Mouse (Mus musculus) kidney, postnatal 10 days (tissue): Measurements from ENCODE around the gene Ppp2r2c.
A peak's percentile ranks its signal among the peaks of the same experiment; 100 is the strongest.

Experiments used
- DNase-seq: peaks from one replicate; pipeline ENCODE4 v3.0.0; 2021; ENCODE audit warnings: mixed read lengths

The Ppp2r2c gene

DNA sequence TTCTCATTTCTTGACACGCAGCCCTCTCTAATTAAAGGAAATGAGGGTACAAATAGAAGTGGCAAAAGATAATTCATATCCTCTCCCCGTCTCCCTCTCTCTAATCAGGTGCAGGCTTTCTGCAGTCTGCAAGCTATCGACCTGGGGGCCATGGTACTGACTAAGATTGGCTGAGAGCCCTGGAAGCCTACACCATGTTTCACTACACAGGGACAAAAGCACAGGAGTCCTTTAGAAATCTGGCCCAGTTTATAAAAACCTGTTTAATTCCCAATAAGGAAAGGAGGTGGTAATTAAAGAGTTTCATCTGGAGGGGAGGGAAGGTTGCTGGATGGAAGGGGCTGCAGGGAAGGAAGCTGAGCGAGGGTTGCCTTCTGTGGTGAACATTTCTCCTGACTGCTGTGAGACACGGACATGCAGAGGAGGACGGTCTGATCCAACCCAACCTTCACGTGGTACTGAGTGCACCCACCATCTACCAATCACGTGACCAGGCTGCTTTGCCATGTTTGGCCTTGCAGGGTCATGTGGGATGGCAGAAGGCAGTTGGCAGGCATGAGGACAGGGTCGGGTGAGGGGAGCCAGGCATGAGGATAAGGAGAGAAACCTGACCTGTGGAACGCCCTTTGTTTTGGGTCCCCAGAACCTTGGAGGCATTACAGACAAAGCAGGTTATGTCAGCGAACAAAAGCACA lies 30.2 kb downstream of the Ppp2r2c start:
- no peak for DNase-seq

DNA sequence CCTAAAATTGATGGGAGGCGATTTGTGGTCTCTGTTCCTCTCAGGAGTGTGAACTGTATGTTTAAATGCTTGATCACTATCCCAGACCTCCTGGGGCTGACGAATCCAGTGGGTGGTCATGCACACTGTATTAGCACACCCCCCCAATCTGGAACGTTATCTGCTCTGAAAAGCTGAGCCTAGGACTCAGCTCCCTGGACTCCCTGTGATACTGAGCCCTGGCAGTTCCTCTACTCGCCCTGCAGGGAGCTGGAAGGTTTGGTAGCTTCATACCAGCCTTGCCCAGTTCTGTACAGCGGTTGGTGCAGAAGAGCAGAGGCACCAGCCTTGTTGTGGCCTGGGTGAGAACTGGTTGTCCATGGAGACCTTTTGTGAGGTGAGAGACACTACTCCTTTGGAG lies 31.1 kb downstream of the Ppp2r2c start:
- DNase-seq = no peak

DNA sequence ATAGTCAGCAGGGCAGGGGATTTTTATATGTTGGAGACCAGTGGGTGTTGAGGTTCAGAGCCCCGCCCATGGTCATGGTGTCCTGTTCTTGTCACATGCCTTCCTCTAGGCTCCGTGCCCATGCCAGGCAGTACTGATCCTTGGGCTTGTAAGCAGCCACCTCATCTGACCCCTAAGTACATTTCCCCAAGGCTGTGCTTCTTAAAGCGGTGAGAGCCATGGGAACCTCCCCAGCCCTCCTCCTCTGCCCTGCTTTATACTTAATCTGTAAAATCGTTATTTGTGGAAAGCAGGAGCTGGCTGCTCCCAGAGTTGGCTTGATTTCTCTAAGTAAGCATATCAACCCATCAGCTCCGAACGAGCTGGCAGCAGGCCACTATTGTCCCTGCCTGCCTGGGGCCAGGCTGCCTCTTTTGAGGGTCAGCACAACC lies 31.9 kb downstream of the Ppp2r2c start:
- DNase-seq = peak; percentile 52

DNA sequence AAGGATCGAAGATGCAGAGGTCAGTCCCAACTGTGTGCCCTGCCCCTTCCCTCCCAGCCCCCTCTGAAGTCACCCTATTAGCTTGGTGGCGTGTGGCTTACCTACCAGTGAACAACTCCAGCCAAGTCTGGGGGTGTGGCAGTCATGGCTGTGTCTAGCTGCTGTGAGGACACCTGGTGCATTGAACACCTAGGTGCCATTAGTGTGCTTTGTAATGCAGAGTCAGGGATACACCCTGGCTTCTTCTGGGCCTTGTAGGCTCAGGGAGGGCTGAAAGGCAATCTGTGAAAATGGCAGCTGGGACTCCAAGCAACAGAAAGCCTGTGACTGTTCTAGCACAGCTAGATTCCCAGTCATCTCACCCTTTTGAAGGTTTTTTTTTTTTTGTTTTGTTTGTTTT lies 34.5 kb downstream of the Ppp2r2c start:
- DNase-seq = no peak

DNA sequence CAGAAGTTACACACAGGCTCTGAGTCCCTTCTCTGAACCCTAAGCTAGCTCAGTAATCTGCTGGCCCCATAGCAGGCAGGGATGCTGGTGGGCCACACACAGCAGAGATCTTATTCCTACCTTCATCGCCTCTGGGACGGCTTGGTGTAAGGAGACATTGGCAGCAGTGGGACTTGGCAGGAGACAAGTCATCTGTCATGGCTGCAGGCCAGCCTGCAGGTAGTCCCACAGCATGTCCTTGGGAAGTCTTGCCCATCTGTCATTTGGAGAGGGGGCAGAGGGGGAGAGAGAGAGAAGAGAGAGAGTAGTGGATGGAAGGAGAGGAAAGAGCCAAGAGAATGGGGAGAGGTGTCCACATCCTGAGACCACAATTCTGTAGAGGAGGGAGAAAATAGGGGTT lies 35.8 kb downstream of the Ppp2r2c start:
- no peak for DNase-seq

DNA sequence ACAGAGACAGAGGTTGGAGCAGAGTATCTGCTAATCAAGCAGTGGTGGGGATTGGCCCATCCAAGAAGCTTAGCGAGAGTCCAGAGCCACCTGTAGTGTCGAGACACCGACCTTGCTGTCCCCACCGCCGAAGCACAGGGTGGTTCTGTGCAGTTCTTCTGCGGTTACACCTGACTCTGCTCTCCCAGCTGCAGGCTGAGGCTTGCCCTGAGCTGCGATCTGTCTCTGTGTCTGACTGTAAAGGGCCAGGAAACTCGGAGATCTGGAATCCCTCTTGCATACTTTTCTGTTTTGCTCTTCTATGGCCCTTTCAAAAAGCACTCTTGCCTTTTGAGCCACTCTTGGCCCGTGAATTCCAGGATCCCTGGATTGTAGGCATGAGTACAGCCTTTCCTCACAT lies 36.4 kb downstream of the Ppp2r2c start:
- no peak for DNase-seq

DNA sequence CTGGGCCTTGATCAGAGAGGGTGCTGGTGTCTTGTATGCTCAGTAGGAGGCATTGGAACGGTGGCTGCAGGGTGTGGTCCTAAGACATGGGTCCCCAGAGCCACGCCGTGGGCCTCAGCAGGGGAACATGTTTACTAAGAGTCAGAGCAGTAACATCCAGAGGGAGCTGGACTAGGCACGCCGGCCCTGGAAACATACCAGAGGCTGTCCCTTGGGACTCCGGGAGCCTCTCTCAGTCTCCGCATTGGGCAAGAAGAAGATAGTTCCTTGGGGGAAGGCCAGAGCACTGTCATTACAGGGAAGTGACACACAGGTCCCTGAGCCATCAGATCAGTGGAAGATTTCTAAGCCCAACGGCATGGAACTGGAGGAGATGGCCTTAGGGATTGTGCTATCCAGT lies 36.9 kb downstream of the Ppp2r2c start:
- peak; percentile 37 for DNase-seq

DNA sequence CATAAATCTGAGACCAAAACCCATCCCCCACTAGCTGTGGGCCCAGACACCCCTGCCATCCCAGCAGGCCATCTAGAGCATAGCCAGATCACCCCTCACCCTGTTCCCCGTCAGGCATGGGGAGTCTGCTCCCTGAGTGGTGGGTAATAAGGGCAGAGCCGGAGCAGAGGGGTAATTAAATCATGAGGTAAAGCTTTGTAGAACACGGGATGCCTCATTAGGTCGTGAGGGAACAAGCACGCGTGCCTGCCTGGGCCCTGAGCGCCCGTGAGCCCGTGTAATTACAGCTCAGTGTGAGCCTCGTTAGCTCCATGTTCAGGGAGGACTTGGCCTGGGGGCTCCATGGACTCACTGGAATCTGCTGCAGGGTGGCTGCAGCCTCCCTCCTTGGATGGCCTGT lies 39.4 kb downstream of the Ppp2r2c start:
- DNase-seq = no peak

DNA sequence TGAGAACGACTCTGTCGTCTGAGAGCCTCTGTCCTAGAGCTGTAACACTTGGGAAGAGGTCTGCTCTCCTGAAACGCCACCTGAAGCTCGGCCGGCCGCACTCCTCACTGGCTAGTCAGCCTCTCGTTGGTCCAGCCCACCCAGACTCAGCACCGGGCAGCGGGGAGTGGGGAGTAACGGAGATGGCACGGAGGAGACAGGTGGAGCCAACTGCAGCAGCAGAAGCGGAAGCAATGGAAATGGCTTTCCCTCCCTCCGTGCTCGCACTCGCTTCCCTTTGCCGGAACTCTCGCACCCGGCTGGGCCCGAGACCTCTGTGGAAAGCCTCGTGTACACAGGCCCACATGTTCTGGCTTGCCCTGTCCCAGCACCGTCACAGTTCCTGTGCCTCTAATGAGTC lies 41.2 kb downstream of the Ppp2r2c start:
- no peak for DNase-seq

DNA sequence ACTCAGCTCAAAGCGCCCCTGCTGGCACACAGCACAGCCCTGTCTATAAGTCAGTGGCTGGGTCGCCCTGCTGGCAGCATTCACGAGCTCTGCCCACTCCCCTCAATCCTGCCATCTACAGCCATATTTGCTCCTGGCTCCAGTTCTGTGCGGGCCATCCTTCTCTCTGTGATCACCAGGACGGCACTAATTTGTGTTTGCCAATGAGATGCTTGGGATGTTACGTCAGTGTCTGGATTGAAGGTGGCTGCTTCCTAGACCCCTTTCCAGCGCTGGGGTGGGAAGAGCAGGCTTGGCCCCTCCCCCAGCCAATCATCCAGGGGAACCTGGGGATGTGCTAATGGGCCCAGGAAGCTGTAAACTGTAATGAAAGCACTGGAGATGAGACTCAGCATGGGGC lies 42.7 kb downstream of the Ppp2r2c start:
- no peak for DNase-seq

DNA sequence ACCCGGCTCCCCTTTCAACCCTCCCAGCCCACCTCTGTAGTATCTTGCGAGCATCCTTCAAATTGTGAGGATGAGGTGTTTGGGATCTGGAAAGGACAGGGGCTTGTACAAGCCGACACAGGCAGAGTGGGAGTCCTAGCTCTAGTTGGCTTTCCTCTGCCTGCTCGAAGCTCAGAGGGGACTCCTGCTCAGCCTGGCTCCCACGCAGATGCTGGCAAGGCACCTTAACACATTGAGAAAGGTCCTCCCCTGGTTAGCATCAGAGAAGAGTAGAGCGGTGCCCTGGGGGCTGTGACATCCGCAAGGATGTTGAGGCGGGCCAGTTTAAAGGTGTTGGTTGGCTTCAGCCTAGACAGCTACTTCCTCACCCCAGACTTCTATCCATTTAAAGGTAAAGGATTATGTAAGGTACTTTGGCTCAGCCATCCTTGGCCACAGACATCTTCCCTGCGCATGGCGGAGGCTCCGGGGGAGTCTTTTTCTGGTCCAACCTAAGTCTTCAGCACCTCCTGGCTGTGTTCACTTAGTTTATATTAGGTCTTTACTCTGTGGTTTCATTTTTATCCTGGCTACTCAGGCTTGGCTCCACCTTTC lies 43.5 kb downstream of the Ppp2r2c start:
- no peak for DNase-seq

DNA sequence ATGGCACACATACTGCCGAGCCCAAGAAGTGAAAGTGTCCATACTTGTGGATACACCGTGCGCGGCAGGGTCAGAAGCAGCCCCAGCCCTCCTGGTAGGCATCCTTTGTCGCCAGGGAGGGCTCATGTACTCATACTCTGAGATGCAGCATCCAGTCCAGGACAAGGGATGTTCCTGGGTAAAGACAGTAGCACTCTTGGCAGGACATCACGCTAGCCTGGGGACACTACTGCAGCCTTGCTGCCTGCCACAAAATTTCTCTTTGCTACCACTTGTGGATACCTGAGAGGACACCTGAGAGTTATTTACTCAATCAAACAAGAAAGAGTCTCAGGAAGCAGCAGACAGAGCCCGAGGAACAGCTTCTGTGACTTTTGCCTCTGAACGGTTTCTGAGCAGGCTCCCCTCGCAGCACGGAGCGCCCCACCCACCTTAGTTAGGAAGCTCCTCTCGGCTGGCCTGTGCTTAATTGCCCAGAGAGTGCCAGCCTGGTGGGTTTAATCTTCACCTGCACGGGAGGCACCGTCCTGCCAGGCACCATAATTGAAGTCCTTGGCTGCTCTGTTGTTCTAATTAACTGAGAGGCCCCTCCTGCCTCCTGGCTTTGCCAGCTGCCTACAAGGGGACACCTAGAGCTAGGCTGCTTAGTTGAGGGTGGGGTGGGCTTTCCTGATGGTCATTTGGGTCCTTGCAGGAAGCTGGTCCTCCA lies 44.4 kb downstream of the Ppp2r2c start:
- no peak for DNase-seq

DNA sequence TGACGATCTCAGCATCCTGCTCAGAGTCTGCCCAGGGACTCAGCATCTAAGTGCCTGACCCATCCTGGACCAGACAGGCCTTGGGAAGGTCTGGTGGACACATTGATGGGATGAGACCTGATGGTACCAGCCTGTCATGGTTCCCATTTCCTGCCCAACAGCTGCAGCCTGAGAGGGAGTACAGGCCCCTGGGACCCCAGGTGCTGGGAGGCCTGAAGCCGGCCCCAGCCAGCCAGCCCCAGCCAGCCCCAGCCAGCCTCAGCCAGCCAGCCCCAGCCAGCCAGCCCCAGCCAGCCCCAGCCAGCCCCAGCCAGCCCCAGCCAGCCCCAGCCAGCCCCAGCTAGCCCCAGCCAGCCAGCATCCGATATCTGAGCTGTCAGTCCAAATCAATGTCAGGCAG lies 46.9 kb downstream of the Ppp2r2c start:
- DNase-seq = no peak

DNA sequence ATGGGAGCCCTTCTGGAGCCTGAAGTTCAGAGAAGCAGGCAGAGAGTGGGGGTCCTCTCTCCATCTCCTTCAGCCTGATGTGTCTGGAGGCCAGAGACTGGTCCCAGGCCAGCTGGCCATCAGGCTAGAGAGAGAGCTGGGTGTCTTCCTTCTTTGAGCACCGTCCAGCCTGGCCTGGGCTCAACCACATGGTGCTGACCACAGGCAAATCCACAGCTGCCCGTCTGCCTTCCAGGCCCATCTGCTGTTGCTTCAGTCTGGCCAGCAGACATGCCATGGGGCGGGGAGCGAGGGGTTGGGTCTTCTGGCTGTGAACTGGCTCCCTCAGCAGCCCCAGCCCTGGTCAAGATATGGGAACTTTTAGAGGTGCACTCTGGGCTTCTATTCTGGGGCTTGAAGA lies 48.3 kb downstream of the Ppp2r2c start:
- no peak for DNase-seq

DNA sequence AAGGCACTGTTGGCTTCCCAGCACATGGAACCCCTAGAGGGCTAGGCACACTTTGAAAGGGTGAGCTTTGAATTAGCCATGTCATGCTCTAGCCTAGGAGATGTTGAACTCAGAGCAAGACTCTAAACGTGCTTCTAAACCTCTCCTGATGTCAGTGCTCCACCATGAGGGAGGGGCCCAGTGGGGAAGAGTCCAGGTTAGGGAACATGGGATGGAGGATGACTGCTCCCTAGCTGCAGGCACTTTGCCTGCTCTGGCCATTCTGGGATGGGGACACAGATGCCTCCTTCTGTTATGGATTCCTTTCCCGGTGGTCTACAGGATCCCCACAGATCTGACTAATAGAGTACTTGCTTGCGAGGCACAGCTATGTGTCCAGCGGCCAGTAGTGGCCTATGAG lies 48.9 kb downstream of the Ppp2r2c start:
- DNase-seq = no peak

DNA sequence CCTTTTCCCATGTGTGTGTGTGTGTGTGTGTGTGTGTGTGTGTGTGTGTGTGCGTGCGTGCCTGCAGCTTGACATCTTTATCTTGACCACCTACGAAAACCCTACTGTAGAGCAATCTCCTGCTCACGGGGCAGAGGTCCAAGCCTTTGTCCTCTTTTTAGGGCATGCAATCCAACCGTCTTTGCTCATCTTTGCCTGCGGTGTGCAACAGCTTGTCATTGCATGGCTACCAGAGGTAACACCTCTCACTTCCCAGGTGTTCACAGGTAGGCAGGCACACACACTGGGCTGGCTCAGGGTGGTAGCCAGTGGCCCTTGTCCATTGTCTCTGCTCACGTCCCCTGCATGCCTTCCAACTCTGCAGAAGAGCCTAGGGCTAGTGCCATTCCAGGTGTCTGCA lies 49.7 kb downstream of the Ppp2r2c start:
- DNase-seq = no peak

DNA sequence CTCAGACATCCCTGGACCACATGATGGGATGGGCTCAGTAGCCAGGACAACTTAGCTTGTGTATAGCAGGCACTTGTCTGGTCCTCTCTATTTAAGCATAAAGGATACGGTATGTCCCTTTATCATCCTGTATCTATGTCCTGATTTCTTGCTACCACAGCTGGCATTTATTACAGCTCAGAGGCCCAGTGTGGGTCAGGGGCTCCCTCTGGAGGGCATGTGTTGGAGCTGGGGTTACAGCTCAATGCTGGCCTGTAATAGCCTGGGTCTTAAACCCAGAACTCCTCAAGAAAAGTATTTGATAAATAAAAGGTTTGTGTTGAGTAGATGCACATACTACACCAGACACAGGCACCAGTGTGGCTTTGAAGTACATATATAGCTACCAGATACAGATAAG lies 51.8 kb downstream of the Ppp2r2c start:
- DNase-seq = peak; percentile 40

DNA sequence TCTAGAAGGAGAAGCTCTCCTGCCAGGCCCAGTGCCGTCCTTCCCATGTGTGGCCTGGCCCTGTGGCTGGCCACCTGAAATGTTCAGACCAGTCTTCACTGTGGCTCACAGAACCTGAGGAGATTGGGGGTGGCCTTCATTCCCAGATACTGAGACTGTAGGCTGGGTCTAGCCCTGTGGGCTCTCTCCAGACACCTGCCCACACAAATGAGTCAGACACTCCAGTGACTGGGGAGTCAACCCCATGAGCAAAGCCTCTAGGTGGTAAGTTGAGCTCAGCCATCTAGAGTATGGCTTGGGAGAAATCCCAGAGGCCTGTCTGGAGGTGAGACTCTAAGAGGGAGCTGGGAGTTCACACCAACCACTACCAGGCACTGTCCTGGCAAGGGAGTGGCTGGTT lies 53.6 kb downstream of the Ppp2r2c start:
- no peak for DNase-seq

DNA sequence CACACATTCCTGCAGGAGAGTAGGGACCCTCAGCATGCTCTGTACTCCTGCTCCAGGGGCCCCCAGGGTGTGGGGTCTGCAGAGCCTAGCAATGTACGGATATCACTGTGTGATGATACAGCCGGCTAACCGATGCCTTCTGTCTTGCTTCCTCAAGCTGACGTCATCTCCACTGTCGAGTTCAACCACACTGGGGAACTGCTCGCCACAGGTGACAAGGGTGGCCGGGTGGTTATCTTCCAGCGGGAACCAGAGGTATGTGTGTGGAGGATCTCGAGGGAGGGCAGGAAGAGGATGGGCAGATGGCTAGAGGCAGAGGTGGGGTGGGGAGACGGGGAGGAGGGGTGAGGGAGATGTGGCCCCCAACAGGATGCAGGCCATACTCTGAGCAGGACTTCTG lies 54.5 kb downstream of the Ppp2r2c start:
- no peak for DNase-seq

DNA sequence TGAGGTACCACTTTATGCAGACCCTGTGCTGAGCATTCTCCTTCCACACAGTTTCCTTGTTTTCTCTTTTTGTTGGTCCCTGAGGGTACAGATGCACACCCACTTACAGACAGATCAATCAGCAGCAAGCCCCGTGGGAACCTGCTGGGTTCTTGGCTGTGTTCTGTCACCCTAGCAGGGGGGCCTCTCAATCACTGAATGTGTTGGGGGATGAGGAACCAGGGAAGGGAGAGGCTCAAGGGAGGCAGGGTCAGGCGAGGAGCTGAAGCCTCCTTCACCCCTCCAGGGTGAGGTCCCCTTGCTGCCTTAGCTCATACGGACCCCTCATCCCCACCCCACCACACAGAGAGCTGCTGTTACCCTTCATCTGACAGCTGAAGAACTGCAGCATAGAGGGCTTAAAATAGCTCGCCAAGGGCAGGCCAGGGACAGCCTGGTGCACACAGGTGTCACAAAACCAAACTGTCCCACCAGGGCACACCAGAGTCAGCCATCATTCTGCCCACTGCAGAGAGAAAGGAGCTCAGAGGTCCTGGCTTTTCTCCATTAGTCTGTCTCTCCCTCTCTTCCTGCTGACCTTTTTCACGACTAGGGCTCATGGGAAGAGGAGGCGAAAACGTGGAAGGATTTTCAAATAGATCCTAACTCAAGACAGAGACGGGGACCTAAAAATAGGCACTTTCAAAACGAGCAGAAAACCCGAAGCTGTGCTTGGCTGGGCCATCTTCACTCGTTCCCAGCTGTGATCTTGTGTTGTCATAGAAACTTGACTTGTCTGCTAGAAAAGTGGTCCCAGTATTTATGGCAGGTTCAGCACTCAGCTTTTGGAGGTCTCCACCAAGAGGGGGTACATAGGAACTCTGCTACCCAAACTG lies 55.8 kb downstream of the Ppp2r2c start:
- DNase-seq = no peak

DNA sequence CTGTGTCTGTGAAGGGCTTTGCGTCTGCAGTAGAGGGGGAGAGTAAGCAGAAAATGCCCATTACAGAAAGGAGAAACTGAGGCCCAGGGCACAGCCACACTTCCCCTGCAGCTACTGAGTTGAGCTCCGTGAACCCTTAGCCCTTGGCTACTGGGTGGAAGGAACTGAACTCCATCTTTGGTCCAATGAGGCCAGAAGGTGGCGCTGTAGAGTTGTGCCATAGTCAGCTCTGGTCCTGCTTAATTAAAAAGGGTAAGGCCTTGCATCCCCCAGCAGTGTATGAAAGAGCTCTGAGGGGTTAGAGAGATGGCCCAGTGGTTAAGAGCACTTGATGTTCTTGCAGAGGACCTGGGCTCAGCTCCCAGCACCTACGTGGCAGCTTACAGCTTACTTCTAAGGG lies 60.4 kb downstream of the Ppp2r2c start:
- DNase-seq = peak; percentile 18

DNA sequence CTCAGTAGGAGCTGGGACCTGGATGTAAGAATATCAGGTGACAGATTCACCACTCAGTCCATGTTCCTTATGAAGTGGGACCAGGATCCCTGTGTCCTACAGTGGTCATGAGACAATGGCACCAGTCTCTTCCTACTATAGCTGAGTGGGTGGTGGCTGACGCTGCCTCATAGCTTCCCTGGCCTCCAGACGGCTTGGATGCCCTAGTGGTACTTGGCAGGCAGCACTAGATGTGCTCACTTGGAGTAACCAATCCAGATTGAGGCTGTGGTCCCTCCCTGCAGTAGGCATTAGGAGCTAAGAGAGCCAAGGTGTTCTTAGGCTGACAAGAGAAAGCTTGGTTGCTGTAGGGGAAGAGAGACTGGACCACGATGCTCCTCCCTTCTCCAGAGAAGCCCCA lies 61.1 kb downstream of the Ppp2r2c start:
- no peak for DNase-seq

DNA sequence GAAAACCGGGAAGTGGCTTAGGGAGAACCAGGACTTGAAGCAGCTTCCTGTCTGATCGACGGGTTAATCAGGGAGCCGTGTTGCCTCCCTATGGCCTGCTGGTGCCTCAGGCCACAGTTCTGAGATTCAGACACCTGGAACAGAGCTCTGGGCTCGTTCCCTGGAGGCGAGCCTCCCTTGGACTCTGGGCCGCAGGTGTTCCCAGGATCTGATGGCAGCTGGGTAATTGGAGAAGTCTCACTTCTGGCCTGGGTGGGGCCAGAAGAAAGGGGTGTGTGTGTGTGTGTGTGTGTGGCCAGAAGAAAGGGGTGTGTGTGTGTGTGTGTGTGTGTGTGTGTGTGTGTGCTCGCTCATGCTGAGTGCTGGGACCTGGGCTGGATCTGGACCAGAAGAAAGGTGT lies 65.1 kb downstream of the Ppp2r2c start:
- DNase-seq = no peak
